Mouse (Mus musculus) C2C12 (cell line): ENCODE data around the gene Pxdc1.

ENCODE experiments used
- CTCF ChIP-seq: IDR thresholded peaks from one replicate; pipeline ENCODE4 v1.5.1; 2011; ENCODE audit not compliant: control insufficient read depth, insufficient read depth, insufficient read length
- MAX ChIP-seq: IDR thresholded peaks from one replicate; pipeline ENCODE4 v1.6.1; 2011; ENCODE audit warnings: mild to moderate bottlenecking, control low read depth

- TF ChIP-seq CTCF (peak; percentile 86), MAX (peak; percentile 49)
Measured at GRCm38 (mm10) chr13:34652353-34653241, 689 bp downstream of the Pxdc1 start.
